Mouse (Mus musculus) G1E (cell line): Measurements from ENCODE around the gene Gm9833. TPM values are rescaled to one million over a fixed set of nuclear protein-coding genes. Genes with fewer than 3 reads are reported as not detected.
"Not testable (repeated sequence)": the region's sequence is repeated elsewhere in the genome, so short reads cannot be mapped to it uniquely, and the experiment has no call there.

Source experiments
- ATAC-seq: 2 replicates; pipeline ENCODE4 v1.8.0; 2016; ENCODE audit warnings: mild to moderate bottlenecking; ENCODE audit not compliant: insufficient number of reproducible peaks, poor library complexity, low FRiP score, severe bottlenecking; ENCODE audit errors: extremely low read depth
- DNase-seq: peaks from one replicate; pipeline ENCODE4 v3.0.0; 2012; ENCODE audit warnings: low spot score
- H3K27me3 ChIP-seq: 2 replicates; pipeline ENCODE4 v1.6.1; 2012; ENCODE audit warnings: mild to moderate bottlenecking, low read length, inconsistent platforms; ENCODE audit not compliant: insufficient read depth
- H3K36me3 ChIP-seq: replicated peaks from 2 replicates; pipeline ENCODE3; 2012; ENCODE audit warnings: mild to moderate bottlenecking, inconsistent platforms
- H3K4me1 ChIP-seq: 2 replicates; pipeline ENCODE4 v1.6.1; 2012; ENCODE audit warnings: low read depth, low read length, inconsistent platforms, mixed read lengths; ENCODE audit not compliant: insufficient read depth
- H3K4me3 ChIP-seq: 2 replicates; pipeline ENCODE4 v1.5.1; 2012; ENCODE audit warnings: low read depth, mild to moderate bottlenecking, inconsistent platforms, low read length, moderate library complexity, mixed read lengths
- H3K9me3 ChIP-seq: replicated peaks from 2 replicates; pipeline ENCODE4 v1.6.1; 2012; ENCODE audit warnings: inconsistent platforms
- CTCF ChIP-seq: IDR thresholded peaks from 2 replicates; pipeline ENCODE4 v1.5.1; 2012; ENCODE audit warnings: low read depth, low read length, inconsistent platforms, mixed read lengths
- GATA1 ChIP-seq: IDR thresholded peaks from 2 replicates; pipeline ENCODE4 v1.6.1; 2012; ENCODE audit warnings: borderline replicate concordance, low read length, inconsistent platforms, mixed read lengths
- GATA2 ChIP-seq: IDR thresholded peaks from 2 replicates; pipeline ENCODE4 v1.6.1; 2012; ENCODE audit warnings: low read depth, low read length, inconsistent platforms, borderline replicate concordance
- POLR2AphosphoS5 ChIP-seq: IDR thresholded peaks from 2 replicates; pipeline ENCODE4 v1.6.1; 2012; ENCODE audit warnings: low read depth, low read length, inconsistent platforms; ENCODE audit not compliant: insufficient replicate concordance
- TAL1 ChIP-seq: conservative IDR thresholded peaks from 2 replicates; pipeline ENCODE4 v1.6.1; 2012; ENCODE audit warnings: low read depth, low read length, inconsistent platforms, mixed read lengths
- polyA plus RNA-seq: library from polyadenylated mRNA; stranded (reverse); fragments of >175 nt; gene quantifications from 2 replicates; pipeline ENCODE4 v1.2.3, GENCODE M21; 2012
- total RNA-seq, 2 experiments: library from RNA; stranded (forward) in 1 of 2; stranded (reverse) in 1 of 2; fragments of 200-1000 nt in 1 of 2; fragments of >200 nt in 1 of 2; fragmentation: Nextera tagmentation in 1 of 2; gene quantifications; 2 replicates each; pipeline ENCODE4 v1.2.3; 2014 to 2017

Gm9833 gene
- total RNA-seq (2014; fragmentation: Nextera tagmentation), result 2.9 and 4.1 TPM in 2 replicates
- 7.7 and 9.4 TPM in 2 replicates for total RNA-seq (2017)
- 7.8 and 10.3 TPM in 2 replicates for polyA plus RNA-seq

DNA sequence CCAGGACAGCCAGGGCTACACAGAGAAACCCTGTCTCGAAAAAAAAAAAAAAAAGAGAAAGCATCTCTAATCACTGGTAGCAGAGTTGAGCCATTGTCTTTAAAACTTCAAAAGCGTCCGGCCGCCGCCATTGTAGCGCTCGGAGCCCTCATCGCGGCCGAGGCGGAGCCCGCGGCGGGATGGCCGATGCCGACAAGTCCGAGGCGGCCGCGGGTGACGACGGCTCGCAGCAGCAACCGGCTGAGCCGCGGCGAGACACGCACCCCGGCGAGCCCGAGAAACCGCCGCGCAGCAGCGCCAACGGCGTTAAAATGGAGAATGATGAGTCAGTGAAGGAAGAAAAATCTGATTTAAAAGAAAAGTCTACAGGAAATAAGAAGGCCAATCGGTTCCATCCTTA is at the start of gene Gm9833:
Gene Gm9833 (plus strand): TSS at position 117 of the 400 bp plus-strand sequence.
- not testable (repeated sequence) for ATAC-seq, H3K4me1 ChIP-seq, H3K9me3 ChIP-seq, DNase-seq, H3K4me3 ChIP-seq, H3K36me3 ChIP-seq
- H3K27me3 ChIP-seq, result peaks cover 24% of the 10 kb centered on the region

DNA sequence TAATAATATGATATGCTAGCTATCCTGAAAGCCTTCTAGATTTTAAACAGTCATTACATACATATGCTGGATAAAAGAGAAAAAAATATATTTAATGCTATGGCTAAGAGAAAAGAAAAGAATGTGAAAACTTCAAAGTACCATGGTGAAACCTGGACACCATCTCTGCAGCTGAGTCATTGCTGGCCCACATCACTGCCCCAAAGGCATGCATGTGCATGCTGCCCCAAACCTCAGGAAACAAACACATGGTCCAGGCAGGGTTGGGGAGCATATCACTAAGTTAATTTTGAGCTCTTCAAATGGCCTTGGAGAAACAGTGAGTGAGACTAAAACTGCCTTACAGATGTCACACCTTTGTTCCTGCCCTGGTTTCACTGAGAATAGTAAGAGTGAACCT is 17.8 kb upstream of the Gm9833 start:
- TF ChIP-seq GATA1, result no peak
- no peak for TF ChIP-seq CTCF
- no peak for TF ChIP-seq GATA2
- no peak for TF ChIP-seq POLR2AphosphoS5
- no peak for TF ChIP-seq TAL1
- 0 out of 2 replicates have a peak, but pooled peaks cover 3% of the 10 kb centered on the region for H3K4me1 ChIP-seq
- DNase-seq, result no peak
- H3K9me3 ChIP-seq, result no peaks in the 10 kb centered on the region
- H3K4me3 ChIP-seq, result no peak overlapping the region
- no peak for ATAC-seq
- H3K27me3 ChIP-seq, result peaks cover 11% of the 10 kb centered on the region
- H3K36me3 ChIP-seq, result no peaks in the 10 kb centered on the region

DNA sequence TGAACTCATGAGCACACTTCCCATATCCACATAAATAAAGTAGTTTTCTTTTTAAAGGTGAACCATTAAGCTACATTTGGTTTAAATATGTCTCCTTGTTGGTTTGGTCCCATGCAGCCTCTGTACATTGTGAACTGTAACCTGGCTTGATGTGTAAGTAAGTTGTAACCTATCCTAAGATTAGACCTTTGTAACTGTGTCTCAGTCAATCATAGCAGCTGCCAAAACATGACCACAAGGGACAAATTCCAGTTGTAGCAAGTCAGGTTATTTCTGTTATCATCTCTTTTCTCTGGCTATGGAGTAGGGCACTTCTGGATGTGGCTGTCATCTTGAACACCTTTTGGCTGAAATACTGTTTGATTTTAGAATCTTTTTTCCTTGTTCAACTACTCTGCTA is 12.1 kb upstream of the Gm9833 start:
- no peaks in the 10 kb centered on the region for H3K4me1 ChIP-seq
- no peaks in the 10 kb centered on the region for H3K9me3 ChIP-seq
- H3K4me3 ChIP-seq, result no peak overlapping the region
- TF ChIP-seq POLR2AphosphoS5 (no peak), CTCF (no peak)
- ATAC-seq, result no peak
- H3K36me3 ChIP-seq, result no peaks in the 10 kb centered on the region
- DNase-seq, result no peak
- peaks cover 9% of the 10 kb centered on the region for H3K27me3 ChIP-seq

DNA sequence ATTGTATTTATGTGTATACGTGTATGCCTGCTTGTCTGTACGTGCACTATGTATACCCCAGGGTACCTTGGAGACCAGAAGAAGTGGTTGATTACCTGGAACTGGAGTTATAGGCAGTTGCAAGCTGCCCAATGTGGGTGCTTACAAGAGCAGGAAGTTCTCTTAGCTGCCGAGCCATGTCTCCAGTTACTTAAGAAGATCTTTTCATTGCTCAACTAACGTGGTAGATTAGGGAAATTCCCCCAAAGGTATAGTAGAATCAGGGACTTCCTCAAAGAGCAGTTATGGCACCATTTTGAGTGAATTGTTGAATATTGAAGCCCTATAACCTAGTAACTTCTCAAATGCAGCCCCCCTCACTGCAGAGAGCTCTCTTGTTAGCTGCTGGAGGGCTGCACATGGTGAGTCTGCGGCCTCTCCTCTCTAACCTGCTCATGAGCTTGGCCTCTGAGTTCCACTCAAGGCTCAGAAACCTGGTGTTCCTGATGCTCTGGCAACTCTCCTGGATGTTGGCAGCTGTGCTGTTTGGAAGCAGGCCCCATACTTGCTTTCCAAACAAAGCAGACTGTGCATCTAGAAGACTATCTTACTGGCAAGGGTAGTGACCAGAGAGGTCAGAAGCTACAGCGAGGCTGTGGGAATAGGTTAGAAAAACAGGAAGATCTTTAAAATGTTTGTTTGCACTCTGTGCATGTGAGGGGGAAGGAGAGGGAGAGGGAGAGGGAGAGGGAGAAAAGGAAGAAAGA is 10.6 kb upstream of the Gm9833 start:
- Histone ChIP-seq H3K4me3 (no peak overlapping the region), H3K27me3 (peaks cover 13% of the 10 kb centered on the region), H3K36me3 (no peaks in the 10 kb centered on the region), H3K9me3 (no peaks in the 10 kb centered on the region), H3K4me1 (peaks cover 6% of the 10 kb centered on the region; the same call in 1 of the 2 replicates)
- TF ChIP-seq POLR2AphosphoS5 (no peak), CTCF (no peak), GATA1 (no peak), GATA2 (no peak), TAL1 (no peak)
- DNase-seq (no peak), ATAC-seq (no peak)

DNA sequence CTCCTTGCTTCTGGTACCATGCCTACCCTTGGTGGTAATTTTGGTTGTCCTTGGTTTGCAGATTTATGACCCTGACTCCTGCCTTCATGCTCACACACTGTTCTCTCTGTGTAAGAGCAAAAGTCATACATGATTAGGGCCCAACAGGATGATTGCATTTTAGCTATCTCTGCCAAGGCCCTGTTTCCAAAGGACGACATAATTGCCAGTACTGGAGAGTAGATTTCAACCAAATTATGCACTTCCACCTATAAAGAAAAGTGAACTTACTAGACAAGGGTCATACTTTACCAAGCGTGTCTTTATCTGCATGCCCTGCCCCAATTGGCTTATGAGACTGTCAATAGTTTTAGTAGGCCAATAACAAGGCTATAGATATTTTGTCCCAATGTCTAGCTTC is 9.8 kb upstream of the Gm9833 start:
- peaks cover 9% of the 10 kb centered on the region; the same call in 1 of the 2 replicates for H3K4me1 ChIP-seq
- no peak overlapping the region for H3K4me3 ChIP-seq
- TF ChIP-seq TAL1 (no peak), CTCF (no peak), POLR2AphosphoS5 (no peak), GATA1 (no peak), GATA2 (no peak)
- no peaks in the 10 kb centered on the region for H3K36me3 ChIP-seq
- H3K27me3 ChIP-seq, result peaks cover 13% of the 10 kb centered on the region
- ATAC-seq (no peak), DNase-seq (no peak)
- H3K9me3 ChIP-seq, result no peaks in the 10 kb centered on the region

DNA sequence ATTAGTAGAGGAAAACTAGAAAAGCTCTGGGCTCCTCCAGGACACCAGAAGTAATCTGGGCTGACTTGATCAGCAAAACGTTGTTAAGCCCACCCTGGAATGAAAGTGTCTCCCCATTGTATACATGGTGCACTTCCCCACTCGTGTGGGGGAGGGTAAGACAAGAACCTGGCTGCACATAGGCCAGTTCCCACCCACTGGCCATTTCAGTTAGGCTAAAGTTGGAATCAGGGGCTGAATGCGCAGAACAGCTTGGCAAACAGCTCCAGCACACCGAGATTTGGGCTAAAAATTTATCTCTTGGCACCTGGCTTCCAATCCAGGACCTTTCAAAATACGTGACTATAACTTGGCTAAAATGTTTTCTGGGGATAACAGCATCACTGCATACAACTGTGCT is 6.6 kb upstream of the Gm9833 start:
- no peak for DNase-seq
- Histone ChIP-seq H3K27me3 (peaks cover 22% of the 10 kb centered on the region), H3K36me3 (no peaks in the 10 kb centered on the region), H3K9me3 (no peaks in the 10 kb centered on the region), H3K4me1 (peaks cover 14% of the 10 kb centered on the region), H3K4me3 (no peak overlapping the region)
- TF ChIP-seq TAL1, result no peak
- no peak for TF ChIP-seq CTCF
- TF ChIP-seq GATA1, result no peak
- no peak for TF ChIP-seq POLR2AphosphoS5
- TF ChIP-seq GATA2, result no peak
- no peak for ATAC-seq
